Mouse (Mus musculus): ENCODE measurements around the gene Clcn5. TPM values are rescaled to one million over a fixed set of nuclear protein-coding genes. Genes with fewer than 3 reads are reported as not detected.

Gene Clcn5
- polyA plus RNA-seq (2014; fragmentation: Illumina TruSeq; extraction: RNeasy Lipid Tissue Mini Kit (QIAGEN cat#74804); ENCODE audit: low read depth, low replicate concordance): 47.5 TPM

GRCm38 (mm10) chrX:7319089-7319721, at the start of gene Clcn5:
Clcn5 (minus strand) TSS chrX:7319358.

Other genes starting within 250 kb of the Clcn5 start
- 24.2 TPM for gene Usp27x, start 56.5 kb upstream of the Clcn5 start, polyA plus RNA-seq (2014; fragmentation: Illumina TruSeq; extraction: RNeasy Lipid Tissue Mini Kit (QIAGEN cat#74804); ENCODE audit: low read depth, low replicate concordance)

Measured in adrenal gland, adult 10 weeks (tissue).